ENCODE assay signal across 9 mouse cellular contexts in genomic region chr5:43360298-43360697, GRCm38 (mm10).
DNase-seq lines count a peak whose midpoint lies in the region; ATAC-seq lines count a peak whose summit lies in the region.
"Had no signal": no experiment of that assay in that cellular context is flagged by ENCODE, and none has a peak within 500 bp of the region (broad histone marks: within the 10 kb centered on the region; RNA-seq: fewer than 3 reads in every experiment).

No protein-coding gene starts in this region.

- H3K4me1 ChIP-seq in liver, embryonic 13.5 days (replicated peaks): peaks cover 10% of the 10 kb centered on the region

- no peak overlapping the region for H3K27ac ChIP-seq in liver, embryonic 13.5 days
- H3K27ac ChIP-seq: neural tube, embryonic 13.5 days had no signal

- no peak overlapping the region for H3K4me2 ChIP-seq in liver, embryonic 13.5 days
- H3K4me2 ChIP-seq: neural tube, embryonic 13.5 days had no signal

- no peak overlapping the region for H3K4me3 ChIP-seq in liver, embryonic 13.5 days (replicated peaks)
- H3K4me3 ChIP-seq: neural tube, embryonic 13.5 days had no signal

- DNase-seq in heart, adult 11 months: peak; percentile 84
- DNase-seq in heart, postnatal 25 days (ENCODE audit: low spot score): no peak
- DNase-seq in ovary, adult 18-20 months (ENCODE audit: low spot score): peak; percentile 5
- no peak for DNase-seq in ovary, postnatal 14 days (ENCODE audit: low spot score)
- DNase-seq in cerebellum, adult 9-11 months: peak; percentile 57
- peak; percentile 8 for DNase-seq in liver, embryonic 13.5 days
- peak; percentile 55 for DNase-seq in thymus, postnatal 4 days
- DNase-seq in frontal cortex, postnatal 25 days (ENCODE audit: low spot score in 2 of 2): no peak

- no peaks in the 10 kb centered on the region for H3K9me3 ChIP-seq in liver, embryonic 13.5 days (replicated peaks)
- H3K9me3 ChIP-seq: neural tube, embryonic 13.5 days had no signal

- no peak overlapping the region for H3K9ac ChIP-seq in liver, embryonic 13.5 days
- H3K9ac ChIP-seq: neural tube, embryonic 13.5 days had no signal

- intact Hi-C loops in heart, postnatal 25 days (cut with DNase I): no loop called here

- WGBS in liver, embryonic 13.5 days (ENCODE audit: insufficient replicate concordance): 24% methylated on average over 3 of the region's 3 CpGs

- H3K36me3 ChIP-seq in liver, embryonic 13.5 days: no peaks in the 10 kb centered on the region
- H3K36me3 ChIP-seq: neural tube, embryonic 13.5 days had no signal

- no peaks in the 10 kb centered on the region for H3K27me3 ChIP-seq in liver, embryonic 13.5 days
- H3K27me3 ChIP-seq: neural tube, embryonic 13.5 days had no signal

- ATAC-seq in liver, embryonic 13.5 days (ENCODE audit: low read depth): no peak

Comparison
In these comparisons a context has a peak if more than half of its experiments do, and no peak if none do; other contexts are left out.
1. DNase-seq: peak in heart, adult 11 months (single experiment), ovary, adult 18-20 months (single experiment), cerebellum, adult 9-11 months (single experiment), liver, embryonic 13.5 days (single experiment) and thymus, postnatal 4 days (single experiment); none in heart, postnatal 25 days (single experiment), ovary, postnatal 14 days (single experiment) and frontal cortex, postnatal 25 days (0 of 2).